Mouse (Mus musculus): ENCODE data around the gene Neurl1b.

Neurl1b gene

GRCm38 (mm10) chr17:26494642-26495468, 80.2 kb downstream of the Neurl1b start:
- DNase-seq (ENCODE audit: low spot score), result no peak

Measured in lung, postnatal 25 days (tissue).